Mouse (Mus musculus) E14TG2a.4 (cell line): Measurements from ENCODE around the gene Phospho2.

Experiments
- CTCF ChIP-seq: conservative IDR thresholded peaks from 2 replicates; pipeline ENCODE4 v1.5.1; 2014; ENCODE audit warnings: low read length
- NANOG ChIP-seq: IDR thresholded peaks from 2 replicates; pipeline ENCODE4 v1.6.1; 2014; ENCODE audit warnings: borderline replicate concordance, low read length, mixed read lengths
- POU5F1 ChIP-seq: IDR thresholded peaks from 2 replicates; pipeline ENCODE4 v1.6.1; 2014; ENCODE audit warnings: low read length, borderline replicate concordance

DNA sequence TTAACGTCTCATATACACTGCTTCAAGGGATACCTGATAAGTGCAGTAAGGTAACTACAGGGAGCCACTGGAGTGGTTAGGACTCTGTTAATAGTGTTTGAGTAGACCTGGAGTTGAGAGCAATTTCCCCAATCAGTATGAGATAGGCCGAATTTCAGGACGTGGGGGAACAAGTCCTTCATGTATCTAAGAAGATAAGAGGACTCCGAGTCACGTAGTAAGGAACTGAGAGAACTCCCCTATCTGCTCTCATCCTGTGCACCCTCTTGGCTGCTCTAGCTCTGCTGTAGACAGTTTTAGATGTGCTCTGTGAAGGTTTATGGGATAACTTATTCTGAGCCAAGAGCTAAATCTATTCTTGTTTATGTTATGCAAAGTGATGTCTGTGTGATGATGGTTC, 27.2 kb downstream of the Phospho2 start:
- TF ChIP-seq CTCF (no peak), POU5F1 (no peak), NANOG (no peak)
